Mouse (Mus musculus): Measurements from ENCODE around the gene Gm8720. TPM values are rescaled to one million over a fixed set of nuclear protein-coding genes. Genes with fewer than 3 reads are reported as not detected.
"Not testable (repeated sequence)": the region's sequence is repeated elsewhere in the genome, so short reads cannot be mapped to it uniquely, and the experiment has no call there.

Gene Gm8720
- not detected in 2 replicates for polyA plus RNA-seq (2016; fragmentation: Nextera tagmentation; extraction: Ambion mirVana)

DNA sequence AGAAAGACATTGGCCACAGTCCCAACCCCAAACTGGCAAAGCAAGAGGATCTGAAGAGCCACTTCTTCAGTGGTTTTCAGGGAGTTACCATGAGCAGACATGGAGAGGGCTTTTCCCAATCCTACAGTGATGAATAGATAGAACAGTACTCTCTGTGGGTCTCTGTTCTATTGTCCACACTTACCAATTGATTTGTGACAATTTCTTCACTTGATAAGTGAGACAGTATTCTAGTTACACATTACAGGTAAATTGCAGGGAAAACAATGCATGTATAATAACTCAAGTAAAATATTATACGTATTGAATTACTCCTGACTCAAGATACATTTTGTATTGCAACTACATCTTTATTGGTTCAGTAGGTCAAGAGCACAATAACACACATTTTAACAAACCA is at the start of gene Gm8720:
Gm8720 (minus strand) TSS at position 101 of the 400 bp plus-strand sequence.
- not testable (repeated sequence) for H3K27ac ChIP-seq (replicated peaks); DNase-seq (ENCODE audit: low spot score); H3K27me3 ChIP-seq (replicated peaks; ENCODE audit: low read depth, poor library complexity, severe bottlenecking); H3K36me3 ChIP-seq (replicated peaks); H3K9me3 ChIP-seq; H3K4me1 ChIP-seq; H3K4me3 ChIP-seq
- no CpG with 5 or more reads among the region's 1 CpGs for WGBS

DNA sequence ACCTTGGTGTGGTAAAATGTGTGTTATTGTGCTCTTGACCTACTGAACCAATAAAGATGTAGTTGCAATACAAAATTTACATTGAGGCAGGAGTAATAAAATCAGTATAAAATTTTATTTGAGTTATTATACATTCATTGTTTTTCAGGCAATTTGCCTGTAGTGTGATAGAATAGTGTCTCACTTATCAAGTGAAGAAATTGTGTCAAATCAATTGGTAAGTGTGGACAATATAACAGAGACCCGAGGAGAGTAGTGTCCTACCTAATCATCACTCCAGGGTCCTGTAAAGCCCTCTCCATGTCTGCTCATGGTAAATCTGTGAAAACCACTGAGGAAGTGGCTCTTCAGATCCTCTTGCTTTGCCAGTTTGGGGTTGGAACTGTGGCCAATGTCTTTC is 12.0 kb downstream of the Gm8720 start, which contains the start of gene Vmn1r163:
Vmn1r163 (plus strand) TSS at position 301 of the 400 bp plus-strand sequence.
- H3K27me3 ChIP-seq (replicated peaks; ENCODE audit: low read depth, poor library complexity, severe bottlenecking); DNase-seq (ENCODE audit: low spot score); H3K9me3 ChIP-seq; H3K36me3 ChIP-seq (replicated peaks); H3K4me1 ChIP-seq; H3K4me3 ChIP-seq; H3K27ac ChIP-seq (replicated peaks): not testable (repeated sequence)
- WGBS, result no CpG with 5 or more reads among the region's 1 CpGs

DNA sequence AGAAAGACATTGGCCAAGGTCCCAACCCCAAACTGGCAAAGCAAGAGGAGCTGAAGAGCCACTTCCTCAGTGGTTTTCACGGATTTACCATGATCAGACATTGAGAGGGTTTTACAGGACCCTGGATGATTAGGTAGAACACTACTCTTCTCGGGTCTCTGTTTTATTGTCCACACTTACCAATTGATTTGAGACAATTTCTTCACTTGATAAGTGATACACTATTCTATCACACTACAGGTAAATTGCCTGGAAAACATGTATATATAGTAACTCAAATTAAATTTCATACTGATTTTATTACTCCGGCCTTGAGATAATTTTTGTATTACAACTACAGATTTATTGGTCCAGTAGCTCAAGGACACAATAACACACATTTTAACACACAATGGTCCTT is 47.4 kb downstream of the Gm8720 start, which contains the start of gene Gm4216:
Gm4216 (minus strand) TSS at position 101 of the 400 bp plus-strand sequence.
- not testable (repeated sequence) for H3K27ac ChIP-seq (replicated peaks); H3K4me3 ChIP-seq; H3K9me3 ChIP-seq; H3K4me1 ChIP-seq; DNase-seq (ENCODE audit: low spot score); H3K36me3 ChIP-seq (replicated peaks); H3K27me3 ChIP-seq (replicated peaks; ENCODE audit: low read depth, poor library complexity, severe bottlenecking)
- no CpG with 5 or more reads among the region's 3 CpGs for WGBS

Other genes with a start within 250 kb of the Gm8720 start
- not detected in 2 replicates for gene Vmn1r159, start 223.9 kb downstream of the Gm8720 start, polyA plus RNA-seq (2016; fragmentation: Nextera tagmentation; extraction: Ambion mirVana)
- gene Vmn1r160, start 196.2 kb downstream of the Gm8720 start, polyA plus RNA-seq (2016; fragmentation: Nextera tagmentation; extraction: Ambion mirVana), result not detected in 2 replicates
- not detected in 2 replicates for gene Gm4214, start 82.8 kb downstream of the Gm8720 start, polyA plus RNA-seq (2016; fragmentation: Nextera tagmentation; extraction: Ambion mirVana)
- gene Gm4216, start 47.5 kb downstream of the Gm8720 start, polyA plus RNA-seq (2016; fragmentation: Nextera tagmentation; extraction: Ambion mirVana), result not detected in 2 replicates
- not detected in 2 replicates for gene Vmn1r163, start 11.9 kb downstream of the Gm8720 start, polyA plus RNA-seq (2016; fragmentation: Nextera tagmentation; extraction: Ambion mirVana)
- not detected in 2 replicates for gene Gm10662, start 77.0 kb upstream of the Gm8720 start, polyA plus RNA-seq (2016; fragmentation: Nextera tagmentation; extraction: Ambion mirVana)
- gene Vmn1r165, start 149.9 kb upstream of the Gm8720 start, polyA plus RNA-seq (2016; fragmentation: Nextera tagmentation; extraction: Ambion mirVana), result not detected in 2 replicates
- gene Vmn1r166, start 184.2 kb upstream of the Gm8720 start, polyA plus RNA-seq (2016; fragmentation: Nextera tagmentation; extraction: Ambion mirVana), result not detected in 2 replicates
- not detected in 2 replicates for gene Gm6902, start 211.4 kb upstream of the Gm8720 start, polyA plus RNA-seq (2016; fragmentation: Nextera tagmentation; extraction: Ambion mirVana)
- not detected in 2 replicates for gene Nlrp4e, start 233.7 kb upstream of the Gm8720 start, polyA plus RNA-seq (2016; fragmentation: Nextera tagmentation; extraction: Ambion mirVana)

Measured in embryonic facial prominence, embryonic 10.5 days (tissue).